Mouse (Mus musculus): ENCODE results near the gene Gpx7. TPM values are rescaled to one million over a fixed set of nuclear protein-coding genes. Genes with fewer than 3 reads are reported as not detected.

Gpx7 gene
- total RNA-seq (2021), result 10 to 100 TPM; 27.5 to 30.6 TPM

- DNase-seq, result peak; percentile 16
These were observed at the start of gene Gpx7 for GRCm38 (mm10) chr4:108406861-108407401. Gene Gpx7 (minus strand): TSS chr4:108406961.

GRCm38 (mm10) chr4:108456028-108456427 lies 49.3 kb upstream of the Gpx7 start:
- DNase-seq, result no peak

- DNase-seq, result no peak
These were observed 41.3 kb upstream of the Gpx7 start for GRCm38 (mm10) chr4:108448091-108448490.

- peak; percentile 17 for DNase-seq
These were observed 31.5 kb upstream of the Gpx7 start for GRCm38 (mm10) chr4:108438082-108438840.

GRCm38 (mm10) chr4:108436225-108436624 lies 29.5 kb upstream of the Gpx7 start:
- no peak for DNase-seq

GRCm38 (mm10) chr4:108435646-108436045 lies 28.9 kb upstream of the Gpx7 start:
- no peak for DNase-seq

- DNase-seq, result no peak
These were observed 28.0 kb upstream of the Gpx7 start for GRCm38 (mm10) chr4:108434781-108435180.

GRCm38 (mm10) chr4:108434221-108434620 lies 27.5 kb upstream of the Gpx7 start:
- DNase-seq, result no peak

GRCm38 (mm10) chr4:108433341-108433740 lies 26.6 kb upstream of the Gpx7 start:
- no peak for DNase-seq

- no peak for DNase-seq
These were observed 24.8 kb upstream of the Gpx7 start for GRCm38 (mm10) chr4:108431561-108431936.

- DNase-seq, result no peak
These were observed 24.1 kb upstream of the Gpx7 start for GRCm38 (mm10) chr4:108430656-108431560.

GRCm38 (mm10) chr4:108428341-108428721 lies 21.6 kb upstream of the Gpx7 start:
- DNase-seq, result no peak

GRCm38 (mm10) chr4:108427719-108428340 lies 21.1 kb upstream of the Gpx7 start:
- no peak for DNase-seq

- no peak for DNase-seq
These were observed 17.8 kb upstream of the Gpx7 start for GRCm38 (mm10) chr4:108424587-108424986.

- no peak for DNase-seq
These were observed 860 bp upstream of the Gpx7 start for GRCm38 (mm10) chr4:108407621-108408020.

GRCm38 (mm10) chr4:108406138-108406860 lies 462 bp downstream of the Gpx7 start:
- DNase-seq, result peak; percentile 72

- peak; percentile 28 for DNase-seq
These were observed 1.0 kb downstream of the Gpx7 start for GRCm38 (mm10) chr4:108405766-108406137.

- DNase-seq, result no peak
These were observed 2.7 kb downstream of the Gpx7 start for GRCm38 (mm10) chr4:108403861-108404635.

GRCm38 (mm10) chr4:108400395-108400794 lies 6.4 kb downstream of the Gpx7 start:
- no peak for DNase-seq

- no peak for DNase-seq
These were observed 12.5 kb downstream of the Gpx7 start for GRCm38 (mm10) chr4:108394236-108394635.

GRCm38 (mm10) chr4:108392558-108392957 lies 14.2 kb downstream of the Gpx7 start:
- DNase-seq, result no peak

Data from heart, postnatal 4 days (tissue).